Mouse (Mus musculus) thymus, postnatal 14 days (tissue): ENCODE results near the gene Pid1.

ENCODE experiments used
- DNase-seq: peaks from one replicate; pipeline ENCODE4 v3.0.0; 2021

Gene Pid1

DNA sequence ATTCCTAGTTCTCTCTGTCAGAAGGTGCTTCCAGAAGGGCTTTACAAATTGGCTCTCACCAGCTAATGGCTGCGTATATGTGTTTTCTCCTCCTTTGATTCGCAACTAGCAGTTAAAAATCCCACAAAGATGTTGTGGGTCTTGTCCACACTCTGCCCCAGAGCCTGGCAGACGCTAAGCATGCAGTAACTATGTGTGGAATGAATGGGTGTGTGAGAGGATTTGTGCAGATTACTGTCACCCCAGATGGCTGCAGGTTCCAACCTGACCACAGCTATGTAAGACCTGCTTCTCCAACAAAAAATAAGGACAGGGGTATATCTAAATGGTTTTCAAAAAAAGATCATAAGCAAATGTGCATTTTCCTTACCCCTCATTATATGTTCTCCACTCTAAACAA lies 206.2 kb downstream of the Pid1 start:
- DNase-seq: no peak

DNA sequence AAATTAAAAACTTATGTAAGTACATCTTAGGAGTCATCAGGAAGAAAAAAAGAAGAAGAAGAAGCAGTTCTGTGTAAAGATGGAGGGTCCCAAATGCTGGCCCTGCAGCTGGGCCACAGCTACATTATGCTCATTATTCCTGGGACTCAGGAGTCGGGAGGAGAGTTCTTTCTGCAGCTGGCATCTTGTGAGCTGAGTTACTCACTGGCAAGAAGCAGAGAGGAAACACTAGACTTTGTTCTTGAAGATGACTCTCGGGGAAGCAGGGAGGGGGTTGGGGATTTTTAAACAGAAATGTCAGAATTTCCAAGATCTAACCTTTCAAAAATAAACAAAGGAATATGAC lies 208.4 kb downstream of the Pid1 start:
- no peak for DNase-seq

DNA sequence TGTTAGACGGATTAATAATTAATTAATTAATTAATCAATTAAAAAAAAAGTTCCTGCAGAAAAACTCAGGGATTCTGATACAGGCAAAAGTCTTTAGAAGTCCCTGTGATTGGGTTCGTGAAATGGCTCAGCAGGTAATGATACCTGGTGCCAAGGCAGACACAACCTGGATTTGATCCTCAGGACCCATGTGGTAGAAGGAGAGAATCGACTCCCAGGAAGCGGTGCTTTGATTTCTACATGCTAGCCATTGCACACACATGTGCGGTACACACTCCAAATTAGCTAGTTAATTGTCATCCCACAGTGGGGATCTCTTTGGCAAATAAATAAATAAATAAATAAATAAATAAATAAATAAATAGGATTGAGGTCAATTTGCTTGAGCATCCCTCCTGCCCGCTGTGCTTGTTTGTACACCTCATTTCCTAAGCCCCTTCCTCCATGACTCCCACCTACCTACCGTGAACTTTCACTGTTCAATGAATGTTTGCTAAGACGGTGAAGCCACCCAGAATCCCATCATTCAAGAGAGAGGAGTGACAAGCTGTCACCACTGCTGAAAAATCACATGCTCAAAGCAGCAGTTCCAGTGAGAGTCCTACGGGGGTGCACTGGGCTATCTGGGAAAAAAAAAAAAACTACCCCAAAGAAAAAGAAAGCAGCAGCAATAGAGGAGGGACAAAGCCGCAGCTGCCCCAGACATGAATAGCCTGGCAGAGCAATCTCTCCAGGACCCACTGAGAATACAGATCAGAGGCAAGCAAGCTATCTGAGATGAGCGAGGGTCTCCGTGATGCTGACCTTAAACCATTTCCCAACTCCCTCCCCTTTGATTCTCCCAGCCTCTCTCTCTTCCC lies 209.0 kb downstream of the Pid1 start:
- DNase-seq: no peak

DNA sequence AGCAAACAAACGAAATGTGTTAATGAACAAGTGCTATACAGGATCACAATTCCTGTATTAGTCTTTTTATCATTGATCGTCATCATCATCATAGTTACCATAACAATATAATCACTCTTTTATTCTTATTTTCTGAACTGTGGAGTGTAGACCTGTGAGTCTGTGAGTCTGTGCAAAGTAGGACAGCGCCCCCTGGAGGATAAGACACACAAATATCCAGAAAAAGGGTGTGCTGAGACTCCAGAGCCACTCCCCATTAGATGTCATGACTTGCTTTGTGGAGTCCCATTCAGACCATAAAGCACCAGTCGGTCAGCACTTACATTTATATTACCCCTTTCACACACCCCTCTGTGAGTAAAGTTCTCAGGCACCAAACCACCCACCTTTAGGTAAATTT lies 210.0 kb downstream of the Pid1 start:
- DNase-seq: no peak

DNA sequence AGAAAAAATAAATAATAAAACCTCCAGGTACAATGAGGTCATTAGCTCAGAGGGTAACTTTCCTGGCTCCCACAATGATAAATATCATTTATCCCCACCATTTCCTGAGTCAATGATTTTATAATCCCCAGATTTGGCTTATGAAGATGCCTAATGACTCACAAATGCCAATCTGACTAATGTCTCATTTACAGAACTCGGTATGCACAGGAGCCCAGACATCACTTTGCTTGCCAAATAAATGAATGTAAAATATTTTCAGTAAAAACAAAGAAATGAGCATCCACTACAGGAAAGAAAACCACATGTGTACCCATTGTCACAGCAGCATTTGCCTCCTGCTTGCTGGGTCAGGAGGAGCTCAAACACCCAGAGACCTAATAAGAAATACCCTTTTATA lies 222.4 kb downstream of the Pid1 start:
- DNase-seq: no peak

DNA sequence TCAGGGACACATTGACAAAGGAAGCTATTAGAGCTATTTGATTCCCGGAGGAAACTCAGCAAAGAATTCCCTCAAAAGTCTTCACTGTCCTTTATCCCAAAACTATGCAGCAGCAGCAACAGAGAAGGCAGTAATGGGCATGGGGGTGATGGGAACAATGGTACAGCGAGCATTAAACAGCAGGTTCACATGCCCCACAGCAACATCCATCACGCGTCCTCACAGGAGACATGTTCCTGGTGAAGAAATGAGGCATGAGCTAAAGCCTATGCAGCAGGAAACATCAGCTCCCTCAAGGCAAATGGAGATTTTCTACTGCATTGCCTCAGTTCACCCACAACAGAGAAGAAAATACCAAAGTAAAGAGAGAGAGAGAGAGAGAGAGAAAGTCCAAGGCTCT lies 231.5 kb downstream of the Pid1 start:
- no peak for DNase-seq

DNA sequence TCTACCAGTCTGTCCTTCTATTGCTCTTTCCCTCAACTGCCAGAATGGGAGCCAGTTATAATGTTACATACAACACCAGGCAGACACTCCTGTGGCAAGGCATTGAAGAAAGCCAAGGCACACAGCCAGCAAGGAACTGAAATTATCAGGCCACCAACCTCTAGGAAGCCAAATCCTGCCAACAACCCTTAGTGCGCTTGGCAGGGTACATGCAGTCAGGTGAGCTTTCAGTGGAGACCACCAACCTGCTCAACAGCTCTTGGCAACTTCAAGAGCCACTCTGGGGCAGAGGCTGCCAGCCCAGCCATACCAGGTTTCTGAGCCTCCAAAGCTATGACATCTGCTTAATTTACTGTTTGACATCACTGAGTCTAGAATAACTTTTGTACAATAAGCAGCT lies 232.2 kb downstream of the Pid1 start:
- no peak for DNase-seq

DNA sequence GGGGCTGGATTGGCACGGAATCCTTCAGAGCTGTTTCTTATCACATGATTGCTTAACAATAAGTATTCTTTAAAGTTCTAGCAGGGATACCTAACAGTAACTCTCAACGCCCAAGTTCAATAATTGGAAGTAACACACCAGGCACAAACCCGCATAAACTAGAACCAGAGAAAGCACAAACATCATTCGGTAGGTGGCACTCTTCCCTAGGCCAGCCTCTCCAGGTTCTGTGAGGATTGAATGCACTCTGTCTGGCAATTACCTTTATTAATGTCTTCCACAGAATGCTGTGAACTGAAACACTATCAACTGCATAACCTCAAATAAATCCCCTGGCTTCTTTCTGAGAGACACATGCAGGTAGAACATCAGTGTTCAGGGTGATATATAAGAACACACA lies 235.5 kb downstream of the Pid1 start:
- no peak for DNase-seq

DNA sequence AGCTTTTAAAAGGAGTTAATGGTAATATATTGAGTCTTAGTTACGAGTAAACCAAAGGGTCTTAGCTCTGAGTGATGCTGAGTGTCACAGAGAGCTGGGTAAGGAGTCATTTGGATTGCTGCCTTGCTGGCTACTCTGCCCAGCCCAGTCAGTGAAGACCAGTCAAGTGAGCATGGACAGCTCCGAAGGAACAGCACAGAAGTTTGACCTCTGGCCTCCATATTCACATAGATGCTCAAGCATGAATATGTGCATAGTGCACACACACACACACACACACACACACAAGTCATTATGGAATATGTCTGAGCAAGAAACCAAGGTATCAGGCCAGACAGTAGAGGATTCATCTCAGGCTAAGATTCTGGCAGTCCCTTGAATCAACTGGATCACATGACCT lies 244.7 kb downstream of the Pid1 start:
- DNase-seq: no peak

DNA sequence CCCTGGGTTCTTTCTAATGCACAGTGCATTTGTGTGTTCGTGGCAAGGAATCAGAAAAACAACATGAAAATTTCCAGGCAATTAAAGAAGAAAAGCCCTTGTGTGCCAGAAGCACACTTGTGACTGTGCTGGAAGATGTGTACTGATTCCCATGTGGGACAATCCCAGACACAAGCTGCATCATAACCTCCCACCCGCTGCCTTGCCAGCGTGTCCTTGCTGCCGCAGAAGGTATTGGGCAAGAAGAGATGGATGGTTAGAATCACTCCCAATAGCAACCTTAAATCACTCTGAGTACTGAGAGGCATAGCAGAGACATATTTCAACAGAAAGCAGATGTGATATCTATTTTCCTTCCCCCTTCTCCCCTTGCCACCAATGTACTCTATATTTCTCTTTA lies 257.2 kb downstream of the Pid1 start:
- no peak for DNase-seq

DNA sequence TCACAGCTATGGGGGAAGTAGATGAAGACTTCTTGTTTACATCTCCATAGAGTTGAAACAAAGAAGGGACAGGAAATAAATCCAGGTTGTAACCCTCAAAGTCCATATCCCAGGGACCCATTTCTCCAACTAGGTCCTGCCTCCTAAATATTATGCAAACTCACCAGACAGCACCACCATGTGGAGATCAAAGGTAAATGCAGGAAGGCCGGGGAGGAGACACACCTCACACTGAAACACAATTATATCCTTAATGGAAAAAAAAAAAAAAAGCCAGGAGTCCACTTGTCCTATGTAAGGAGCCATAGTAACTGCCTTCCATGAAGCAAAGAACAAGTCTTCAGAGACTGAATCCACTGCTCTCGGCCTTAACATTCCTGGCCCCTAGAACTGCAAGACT lies 261.9 kb downstream of the Pid1 start:
- no peak for DNase-seq

DNA sequence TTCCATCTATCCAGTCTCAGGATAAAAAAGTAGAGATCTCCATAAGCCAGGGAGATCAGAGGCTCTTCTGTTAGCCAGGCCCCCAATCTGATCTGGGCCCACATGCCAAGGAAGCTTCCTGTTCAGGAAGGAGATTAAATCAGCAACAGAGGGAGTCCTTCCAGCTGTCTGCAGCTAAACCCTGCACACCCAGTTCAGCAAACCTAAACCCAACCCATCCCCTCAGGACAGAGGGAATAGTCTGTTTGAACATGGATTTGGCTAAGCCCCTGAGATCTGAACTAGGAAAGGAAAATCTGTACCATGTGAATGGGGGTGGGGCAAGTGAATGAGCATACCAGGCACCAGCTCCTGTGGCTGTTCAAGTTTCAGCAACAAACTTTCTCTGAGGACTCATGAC lies 266.6 kb downstream of the Pid1 start:
- no peak for DNase-seq

DNA sequence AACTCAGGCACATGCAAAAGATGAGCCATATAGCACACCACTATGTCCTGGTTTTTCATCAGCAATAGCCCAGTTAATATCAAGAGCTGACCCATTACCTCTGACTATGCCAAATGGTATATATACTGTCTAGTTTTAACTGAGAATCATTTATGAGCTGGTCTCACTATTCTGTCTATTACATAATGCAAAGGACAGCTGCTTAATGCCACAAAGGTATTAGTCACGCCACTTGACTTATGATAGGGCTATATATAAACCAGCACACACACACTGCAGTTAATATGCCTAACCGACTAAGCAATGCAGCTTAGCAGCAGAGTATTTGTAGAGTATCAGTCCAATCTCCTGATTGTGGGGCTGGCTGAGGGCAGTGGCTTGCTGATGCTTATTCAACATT lies 270.7 kb downstream of the Pid1 start:
- DNase-seq: no peak

DNA sequence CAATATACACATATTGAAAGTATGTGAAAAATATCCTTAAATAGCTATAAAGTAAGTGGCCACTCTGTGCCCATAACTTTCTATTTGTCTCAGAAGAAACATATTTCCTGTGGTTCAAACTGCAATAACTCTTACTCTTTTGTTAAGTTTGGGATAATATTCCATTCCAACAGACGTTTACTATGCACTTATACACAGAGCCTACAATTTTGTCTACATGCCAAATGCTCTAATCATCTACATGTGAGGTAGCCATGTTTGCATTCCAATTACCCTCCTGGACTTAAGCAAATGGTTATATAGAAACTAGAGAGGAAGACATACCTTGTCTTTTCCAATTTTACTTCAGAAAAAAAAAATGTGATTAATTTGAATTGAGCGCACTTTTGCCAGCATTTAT lies 274.3 kb downstream of the Pid1 start:
- no peak for DNase-seq

DNA sequence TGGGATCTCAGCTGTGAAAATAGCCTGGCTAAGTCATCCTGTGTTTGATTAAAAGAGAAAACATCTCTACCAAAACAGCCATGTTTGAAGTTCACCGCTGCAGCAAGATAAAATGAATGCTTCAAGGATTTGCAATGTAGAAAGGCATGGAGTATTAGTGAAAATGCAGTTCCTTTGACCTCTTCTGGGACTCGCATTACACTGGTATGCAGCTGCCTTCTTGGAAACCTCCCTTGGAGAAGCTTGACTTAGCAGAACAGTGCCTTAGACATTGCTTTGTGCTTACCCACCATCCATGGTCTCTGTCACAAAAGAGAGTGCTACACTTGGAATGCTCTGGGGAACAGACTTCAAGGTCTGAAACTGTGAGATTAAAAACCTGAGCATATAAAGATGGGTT lies 276.0 kb downstream of the Pid1 start:
- no peak for DNase-seq

DNA sequence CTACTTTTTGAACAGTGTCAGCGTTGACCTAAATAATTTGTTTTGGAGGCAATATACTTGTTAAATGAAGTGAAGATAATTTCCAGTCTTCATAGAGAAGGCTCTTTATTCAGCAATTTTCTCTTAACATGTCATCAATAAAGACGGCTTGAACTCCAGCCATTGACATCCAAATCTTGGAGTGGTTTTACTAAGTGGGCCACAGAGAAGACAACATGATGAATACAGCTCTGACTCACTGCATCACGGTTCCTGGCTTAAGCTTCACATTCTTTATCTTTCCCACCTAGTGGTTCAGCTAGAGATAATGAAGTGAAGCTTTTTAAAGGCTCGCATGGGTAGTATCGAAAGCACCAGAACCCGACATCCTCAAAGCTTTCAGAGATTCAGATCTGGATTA lies 276.7 kb downstream of the Pid1 start:
- DNase-seq: no peak

DNA sequence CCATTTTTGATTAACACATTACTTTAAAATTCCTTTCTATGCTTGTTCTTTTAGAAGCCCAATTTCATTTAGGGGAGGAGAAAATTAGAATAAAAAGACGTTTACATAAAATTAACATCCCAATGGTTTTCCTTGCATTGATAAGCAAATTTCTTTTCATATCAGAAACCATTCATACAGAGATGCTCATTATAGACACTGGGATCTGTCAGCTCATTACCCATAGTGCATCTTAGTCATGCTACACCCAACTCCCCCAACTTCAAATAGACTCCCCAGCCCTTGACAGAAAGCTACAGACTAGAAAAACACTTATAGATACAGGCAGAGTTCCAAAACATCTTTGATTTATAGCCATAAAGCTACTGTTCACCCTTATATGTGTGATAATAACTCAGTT lies 277.5 kb downstream of the Pid1 start:
- no peak for DNase-seq

DNA sequence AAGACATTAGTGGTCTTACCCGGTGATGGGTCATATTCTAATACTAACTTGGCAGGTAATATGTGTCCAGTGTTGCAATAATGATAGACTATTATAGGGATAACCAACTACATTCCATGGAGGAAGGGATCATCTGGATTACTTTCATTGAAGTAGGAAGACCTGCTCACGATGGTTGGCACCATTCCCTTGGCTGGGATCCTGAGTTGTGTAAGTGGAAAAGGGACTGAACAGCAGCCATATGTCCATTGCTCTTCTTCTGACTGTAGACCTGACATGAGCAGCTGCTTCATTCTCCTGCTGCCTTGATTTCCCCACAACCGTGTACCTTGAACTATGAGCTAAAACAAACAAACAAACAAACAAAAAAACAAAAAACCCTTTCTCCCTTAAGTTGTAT lies 278.6 kb downstream of the Pid1 start:
- no peak for DNase-seq

DNA sequence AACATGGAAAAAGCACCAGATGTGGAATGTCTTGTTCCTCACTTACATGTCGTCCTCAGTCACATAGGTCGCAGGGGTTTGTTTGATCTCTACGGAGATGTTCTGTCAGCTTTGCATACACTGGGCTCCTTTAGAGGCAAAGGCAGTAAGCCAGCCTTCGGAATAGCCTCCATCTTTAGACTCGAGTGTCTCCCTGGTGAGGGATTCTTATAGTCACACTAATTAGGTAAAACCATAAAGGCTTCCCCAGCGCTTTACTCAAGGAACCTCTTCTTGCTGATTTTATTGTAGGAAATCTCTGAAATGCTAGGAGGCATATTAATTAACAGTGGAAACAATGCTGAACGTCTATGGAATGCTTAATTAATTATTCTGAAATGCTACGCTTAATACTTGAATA lies 284.4 kb downstream of the Pid1 start:
- DNase-seq: no peak

DNA sequence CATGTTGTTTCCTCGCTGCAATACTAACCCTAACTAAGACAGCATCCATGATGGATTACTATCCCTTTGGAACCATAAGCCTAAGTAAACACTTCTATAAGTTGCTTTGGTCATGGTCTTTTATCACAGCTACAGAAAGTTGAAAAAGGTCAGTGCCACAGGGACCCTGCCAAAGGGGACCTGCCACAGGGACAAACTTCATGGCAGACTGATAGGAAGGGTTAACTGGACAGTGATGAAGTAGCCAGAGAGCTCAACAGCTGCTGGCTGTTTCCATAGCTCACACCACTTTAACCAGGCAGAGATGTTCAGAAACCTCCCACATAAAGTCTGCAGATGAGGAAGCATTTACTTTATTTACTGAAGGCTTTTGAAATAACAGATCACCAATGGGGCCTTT lies 287.0 kb downstream of the Pid1 start:
- no peak for DNase-seq

DNA sequence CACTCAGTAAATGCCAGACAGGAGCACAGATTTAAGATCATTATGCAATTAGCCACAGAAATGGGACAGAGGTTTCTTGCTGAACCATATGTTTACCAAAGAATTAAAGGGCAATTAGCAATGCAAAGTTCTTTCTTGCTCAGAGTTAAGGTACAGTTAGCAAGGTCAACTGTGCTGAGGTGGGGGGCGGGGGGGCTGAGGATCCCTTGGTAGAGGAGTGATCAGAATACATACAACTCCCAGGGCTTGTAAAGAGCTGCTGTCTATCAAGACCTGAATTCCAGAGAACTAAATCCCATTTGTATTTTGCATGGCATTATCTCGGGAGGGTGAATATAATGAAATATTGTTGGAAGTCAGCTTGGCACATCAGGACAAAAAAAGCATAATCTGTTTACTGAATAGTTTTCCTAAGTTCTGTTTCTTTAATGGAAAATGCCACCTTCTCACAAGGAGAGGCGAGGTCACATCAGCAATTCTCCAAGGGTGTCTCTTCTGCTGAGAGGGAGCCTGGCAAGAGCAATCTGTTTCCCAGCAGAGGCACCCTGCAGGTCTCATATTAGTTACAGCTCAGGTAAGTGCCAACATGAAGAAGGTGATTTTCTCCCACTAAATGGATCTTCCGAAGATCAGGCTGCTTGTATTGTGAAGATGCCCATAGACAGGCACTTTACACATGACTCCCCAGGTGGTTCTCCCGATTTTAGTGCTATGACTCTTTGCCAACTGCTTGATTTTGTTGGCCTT lies 306.9 kb downstream of the Pid1 start:
- DNase-seq: no peak

DNA sequence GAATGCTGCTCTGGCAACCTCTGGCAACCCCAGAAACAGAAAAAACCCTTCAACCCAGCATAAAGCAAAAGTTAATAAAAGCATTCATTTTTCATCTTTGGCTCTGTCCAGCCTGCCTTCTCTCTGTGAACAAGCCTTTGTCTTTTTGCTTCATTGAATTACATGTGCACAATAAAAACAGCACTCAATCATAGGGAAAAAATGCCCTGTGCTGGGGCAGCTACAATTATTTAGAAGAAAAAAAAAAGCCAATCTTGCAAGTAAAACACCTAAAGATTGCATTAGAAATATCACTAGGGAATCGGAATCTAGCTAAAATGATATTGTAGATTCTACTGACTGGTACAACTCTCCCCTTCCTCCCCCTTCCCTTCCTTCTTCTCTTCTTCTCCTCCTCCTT lies 307.7 kb downstream of the Pid1 start:
- no peak for DNase-seq

DNA sequence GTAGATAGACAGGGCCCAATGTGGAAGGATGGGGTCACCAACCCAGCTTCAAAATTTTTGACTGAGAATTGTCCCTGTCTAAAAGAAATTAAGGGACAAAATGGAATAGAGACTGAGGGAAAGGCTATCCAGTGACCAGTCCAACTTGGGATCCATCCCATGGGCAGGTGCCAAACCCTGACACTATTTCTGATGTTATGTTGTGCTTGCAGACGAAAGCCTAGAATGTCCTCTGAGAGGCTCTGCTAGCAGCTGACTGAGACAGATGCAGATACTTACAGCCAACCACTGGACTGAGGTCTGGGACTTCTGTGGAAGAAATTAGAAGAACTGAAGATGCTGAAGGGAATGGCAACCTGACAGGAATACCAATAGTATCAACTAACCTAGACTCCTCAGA lies 338.2 kb downstream of the Pid1 start:
- no peak for DNase-seq

DNA sequence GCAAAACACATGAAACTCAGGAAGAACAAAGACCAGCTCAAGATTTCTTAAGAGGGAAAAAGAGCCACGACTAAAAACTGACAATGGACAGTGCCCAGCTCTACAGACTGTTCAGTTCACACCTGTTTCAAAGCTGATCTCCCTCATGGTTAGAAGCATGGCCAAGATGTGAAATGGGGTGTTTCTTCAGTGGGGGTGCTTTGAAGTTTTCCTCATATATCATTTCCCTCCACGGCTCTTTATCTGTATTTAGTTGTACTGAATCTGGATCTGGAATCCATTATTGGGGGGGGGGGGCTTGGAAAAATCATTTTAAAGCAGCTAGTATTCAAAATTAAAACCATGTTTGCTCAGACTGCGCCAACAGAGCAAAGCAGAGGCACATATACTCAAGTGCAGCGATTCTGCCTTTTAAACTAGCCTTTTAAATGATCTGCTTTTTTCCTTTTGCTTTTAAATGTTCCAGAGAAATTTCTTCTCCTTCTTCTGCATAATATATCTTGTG lies 351.1 kb downstream of the Pid1 start:
- DNase-seq: no peak

DNA sequence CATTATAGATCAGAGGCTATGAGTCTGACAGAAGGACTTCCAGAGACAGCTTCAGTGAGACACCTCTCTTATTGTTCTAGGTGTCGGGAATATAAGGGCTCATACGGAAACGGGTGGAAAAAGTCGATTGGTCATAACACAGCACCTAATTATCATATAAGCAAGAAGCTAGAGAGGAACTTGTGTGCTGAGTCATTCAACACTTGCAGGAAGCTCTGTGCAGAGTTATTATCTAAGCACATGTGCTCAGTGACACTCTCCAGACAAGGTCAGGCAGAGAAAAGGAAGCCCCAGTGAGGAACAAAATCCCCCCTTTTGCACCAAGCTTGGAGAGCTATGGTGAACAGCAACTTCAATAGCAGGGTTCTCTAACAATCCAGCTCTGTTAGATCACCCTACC lies 361.4 kb downstream of the Pid1 start:
- DNase-seq: no peak
